Mouse (Mus musculus): ENCODE measurements at regions not wholly inside any gene's neighbourhood (a gene's known extent, or its start where the extent isn't known, plus 50 kb on each side); places are given as distances from the start of the nearest gene placed in this dataset.

DNA sequence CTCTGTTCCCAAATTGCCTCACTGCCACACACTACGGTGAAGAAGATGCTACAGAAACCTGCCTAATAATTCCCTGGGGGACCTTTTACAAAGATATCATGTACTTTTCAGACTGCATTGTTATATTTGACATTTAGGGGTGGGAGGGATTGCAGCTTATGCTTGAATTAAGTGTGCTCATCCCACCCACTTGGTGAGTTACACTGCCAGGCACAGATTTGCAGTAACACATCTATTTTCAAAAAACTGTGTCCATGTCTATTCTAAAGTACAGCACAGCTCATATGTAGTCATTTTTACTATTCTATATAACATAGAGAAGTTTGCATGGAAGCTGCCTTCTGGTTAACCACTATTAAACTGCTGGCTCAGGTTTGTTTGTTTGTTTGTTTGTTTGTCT is 404.3 kb upstream of the Xrcc4 start:
- no peak for DNase-seq (ENCODE audit: low read depth)

DNA sequence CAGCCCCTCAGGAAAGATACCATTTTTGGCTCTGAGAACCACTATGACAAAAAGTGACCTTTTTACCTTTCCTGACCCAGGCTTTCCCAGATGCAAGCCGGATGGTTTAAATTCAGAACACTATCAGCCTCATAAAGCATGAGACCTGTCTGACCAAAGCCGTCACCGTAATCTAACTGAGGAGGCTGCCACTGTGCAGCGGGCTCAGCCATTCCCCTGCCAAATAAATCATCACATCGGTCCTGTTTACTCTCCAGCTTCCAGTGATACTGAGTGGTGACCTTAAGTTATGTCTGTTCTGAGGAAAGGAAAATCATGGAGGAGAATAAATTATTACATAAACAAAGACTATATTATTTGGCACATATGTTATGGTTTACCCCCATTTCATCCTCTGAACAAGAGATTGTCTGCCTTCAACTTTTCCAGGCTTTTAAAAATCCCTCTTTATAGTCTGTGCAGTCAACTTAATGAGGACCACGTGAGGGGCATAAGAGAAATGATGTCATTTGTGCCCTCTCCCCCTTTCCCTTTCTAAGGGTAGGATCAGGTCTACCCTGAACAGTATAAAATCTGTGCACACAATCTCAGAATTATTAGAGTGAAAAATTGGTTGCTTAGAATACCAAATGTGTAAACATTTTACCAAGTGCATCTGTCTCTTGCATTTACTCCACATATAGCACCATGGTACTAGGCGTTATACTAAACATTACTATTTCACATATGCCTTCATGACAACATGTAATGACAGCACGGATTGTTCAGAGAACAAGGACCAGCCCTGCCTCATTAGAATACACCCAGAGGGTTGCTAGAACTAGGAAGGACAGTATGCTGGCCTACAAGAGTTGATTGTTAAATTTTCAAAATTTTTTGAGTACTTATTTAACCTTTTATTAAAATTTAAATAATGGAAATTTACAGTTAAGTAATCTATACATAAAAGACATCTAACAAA is 401.9 kb upstream of the Xrcc4 start:
- DNase-seq (ENCODE audit: low read depth) = no peak

DNA sequence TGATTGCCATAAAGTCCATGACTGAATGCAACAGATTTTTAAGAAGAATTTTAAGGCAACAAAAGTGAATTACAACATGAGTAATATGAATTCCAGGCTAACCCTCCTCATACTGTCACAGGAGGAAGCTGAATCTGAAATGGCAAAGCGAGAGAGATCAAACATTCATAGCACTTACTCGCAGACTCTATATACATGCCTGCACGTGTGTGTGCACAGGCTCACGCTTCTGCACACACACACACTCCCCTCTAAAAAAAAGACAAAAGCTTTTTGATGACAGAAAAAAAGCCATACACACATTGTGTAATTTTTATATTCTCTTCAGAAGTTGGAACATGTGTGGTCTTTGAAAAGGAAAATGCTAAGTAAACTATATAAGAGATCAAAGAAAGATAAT is 391.1 kb upstream of the Xrcc4 start:
- DNase-seq (ENCODE audit: low read depth) = no peak

DNA sequence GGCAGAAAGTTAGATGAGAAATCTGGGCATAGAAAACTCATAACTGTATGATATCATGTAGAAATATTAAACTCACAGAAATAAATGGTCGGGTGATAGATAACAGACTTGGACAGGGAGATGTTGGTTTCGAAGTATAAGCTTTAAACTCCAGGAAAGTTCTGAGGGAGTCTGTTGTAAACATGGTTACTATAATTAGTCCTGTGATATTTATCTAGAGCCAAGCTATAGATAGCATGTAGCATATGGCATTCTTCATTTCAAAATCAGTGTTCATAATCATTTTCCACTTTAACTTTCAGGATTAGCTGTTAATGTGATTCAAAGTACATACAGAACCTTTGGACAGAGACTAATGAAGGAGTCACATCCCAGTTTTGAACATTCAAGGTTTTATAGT is 387.5 kb upstream of the Xrcc4 start:
- no peak for DNase-seq (ENCODE audit: low read depth)

DNA sequence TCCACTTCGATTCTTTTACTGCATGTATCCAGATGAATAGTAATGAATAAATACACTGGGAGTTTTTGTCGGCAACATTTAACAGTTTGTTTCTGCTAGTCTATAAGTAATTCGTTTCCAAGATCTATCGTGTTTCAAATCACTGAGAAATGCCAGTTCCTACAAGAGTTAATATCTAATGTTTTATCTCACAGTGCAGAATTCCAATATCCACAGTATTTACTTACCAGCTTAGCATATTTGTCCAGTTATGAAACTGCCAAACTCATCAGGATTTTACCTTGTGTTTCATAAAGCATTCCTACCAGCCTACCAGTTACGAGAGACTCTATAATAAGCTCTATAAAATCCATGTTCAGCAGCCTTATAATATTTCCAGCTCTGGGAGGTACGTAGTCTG is 385.1 kb upstream of the Xrcc4 start:
- DNase-seq (ENCODE audit: low read depth) = no peak

DNA sequence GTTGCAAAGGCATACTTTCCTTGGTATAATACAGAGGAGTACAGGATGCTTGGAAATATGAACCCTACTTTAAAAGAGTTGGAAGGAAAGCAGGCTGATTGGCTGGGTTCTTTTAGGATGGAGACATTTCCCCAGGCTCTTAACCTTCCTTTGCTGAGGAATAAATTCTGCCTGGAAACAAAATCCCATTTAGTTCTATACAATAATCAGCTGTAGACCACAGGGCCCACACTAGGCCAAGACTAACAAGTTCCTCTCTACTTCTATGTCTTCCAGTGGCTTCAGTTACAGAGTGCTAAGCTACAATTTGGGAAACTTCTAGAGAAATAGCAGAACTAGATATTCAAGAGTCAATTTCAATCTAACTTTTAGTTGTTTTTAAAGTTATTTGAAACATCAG is 384.6 kb upstream of the Xrcc4 start:
- no peak for DNase-seq (ENCODE audit: low read depth)

DNA sequence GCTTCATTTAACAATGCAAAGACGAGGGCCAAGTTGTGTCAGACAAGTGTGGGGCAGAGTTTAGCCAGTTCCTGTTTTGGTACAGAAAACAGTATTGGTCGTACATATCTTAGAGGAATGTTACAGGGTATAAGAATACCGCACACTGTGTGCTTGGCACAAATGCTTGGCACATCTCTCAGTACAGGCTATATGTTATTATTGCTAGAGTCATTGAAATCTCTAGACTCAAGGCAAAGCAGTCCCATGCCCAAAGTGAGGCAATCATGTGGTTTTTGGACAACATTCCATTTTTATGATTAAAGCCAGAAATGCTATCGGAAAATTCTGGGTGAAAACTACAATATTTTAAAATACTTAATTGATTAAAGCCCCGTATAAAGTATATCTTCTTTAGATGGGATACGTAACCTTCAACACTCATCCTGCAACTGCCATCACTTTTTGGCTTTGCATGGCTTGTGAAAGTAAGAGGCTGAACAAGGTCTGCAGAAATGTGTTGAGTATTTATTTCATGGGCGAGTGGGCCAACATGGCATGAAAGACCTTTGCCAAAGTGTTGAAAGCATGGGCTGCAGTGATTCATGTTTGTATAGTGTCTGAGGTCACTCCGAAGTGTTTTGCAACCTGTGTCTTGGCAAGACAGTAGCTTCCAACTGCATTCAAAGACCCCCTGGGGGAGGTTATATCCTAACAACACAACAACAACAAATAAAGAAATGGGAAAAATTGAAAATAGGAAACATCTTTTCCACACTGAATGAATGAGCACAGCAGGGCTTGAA is 383.8 kb upstream of the Xrcc4 start:
- DNase-seq (ENCODE audit: low read depth) = peak; percentile 74

DNA sequence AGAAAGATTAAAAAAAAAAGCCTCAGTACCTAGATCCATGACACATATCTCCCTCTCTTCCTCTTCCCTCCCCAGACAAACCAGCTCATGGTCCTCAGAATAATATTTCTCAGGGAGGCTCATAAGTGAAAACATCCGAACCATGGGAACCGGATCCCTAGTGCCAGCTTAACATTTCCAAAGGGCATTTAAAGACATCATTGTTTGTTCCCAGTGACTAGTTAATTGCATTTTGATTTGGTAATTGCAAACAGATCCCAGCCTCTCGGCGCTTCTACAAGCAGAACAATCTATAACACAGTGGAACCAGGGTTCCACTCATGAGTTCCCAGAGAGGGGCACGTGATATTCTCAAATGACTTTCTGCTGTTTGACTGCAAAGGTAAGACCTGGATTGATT is 376.7 kb upstream of the Xrcc4 start:
- no peak for DNase-seq (ENCODE audit: low read depth)

DNA sequence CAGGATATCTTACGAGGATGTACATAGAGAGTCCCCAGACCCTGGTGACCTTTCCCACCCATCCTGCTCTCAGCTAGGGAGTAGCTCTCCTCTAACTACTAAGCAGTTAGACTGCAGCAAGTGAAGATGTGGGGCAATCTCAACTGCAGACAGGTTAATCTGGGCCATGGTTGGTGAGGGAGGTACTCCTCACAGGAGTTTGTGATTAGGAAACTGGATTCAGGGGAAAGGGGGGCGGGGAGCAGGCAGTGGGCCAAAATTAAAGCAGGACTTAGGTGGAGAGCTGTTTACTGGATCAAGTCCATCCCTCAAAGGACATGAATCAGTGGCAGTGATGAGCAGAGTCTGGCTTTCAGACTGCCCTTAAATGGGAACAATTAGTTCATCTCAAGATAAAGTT is 374.6 kb upstream of the Xrcc4 start:
- no peak for DNase-seq (ENCODE audit: low read depth)

DNA sequence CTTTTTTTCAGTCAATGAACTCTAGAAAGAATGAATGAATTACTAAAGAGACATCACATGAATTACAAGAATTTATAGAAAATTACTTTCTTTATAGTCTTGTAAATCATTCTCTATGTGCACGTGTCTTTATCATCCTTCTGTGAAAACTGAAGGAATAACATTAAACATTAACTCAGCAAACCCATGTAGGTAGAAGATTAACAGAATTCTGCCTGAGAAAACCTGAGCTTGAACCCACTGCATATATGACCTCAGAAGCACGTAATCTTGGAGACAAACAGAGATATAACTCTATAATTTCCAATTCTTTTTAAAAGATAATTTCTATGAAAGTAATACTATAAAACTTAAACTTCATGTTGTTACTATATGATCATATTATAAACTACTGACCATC is 374.0 kb upstream of the Xrcc4 start:
- DNase-seq (ENCODE audit: low read depth) = no peak

DNA sequence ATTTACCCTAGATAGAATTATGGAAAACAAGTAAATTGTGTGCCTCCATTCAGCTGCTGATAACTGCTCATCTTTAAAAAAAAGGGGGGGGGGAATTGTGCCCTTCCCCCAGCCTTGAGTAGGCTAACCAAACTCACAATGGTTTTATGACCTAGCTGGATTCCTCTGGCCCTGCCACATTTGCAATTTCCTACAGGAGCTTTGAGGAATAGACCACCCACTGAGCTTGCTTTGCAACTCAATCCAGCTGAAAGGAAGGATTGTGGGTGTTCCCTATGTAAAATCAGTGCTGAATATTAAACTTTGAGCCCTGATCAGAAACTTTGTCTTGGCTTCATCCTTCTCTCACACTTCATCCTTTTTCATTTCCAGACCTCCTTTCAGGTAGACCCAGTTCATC is 365.2 kb upstream of the Xrcc4 start:
- DNase-seq (ENCODE audit: low read depth) = no peak

DNA sequence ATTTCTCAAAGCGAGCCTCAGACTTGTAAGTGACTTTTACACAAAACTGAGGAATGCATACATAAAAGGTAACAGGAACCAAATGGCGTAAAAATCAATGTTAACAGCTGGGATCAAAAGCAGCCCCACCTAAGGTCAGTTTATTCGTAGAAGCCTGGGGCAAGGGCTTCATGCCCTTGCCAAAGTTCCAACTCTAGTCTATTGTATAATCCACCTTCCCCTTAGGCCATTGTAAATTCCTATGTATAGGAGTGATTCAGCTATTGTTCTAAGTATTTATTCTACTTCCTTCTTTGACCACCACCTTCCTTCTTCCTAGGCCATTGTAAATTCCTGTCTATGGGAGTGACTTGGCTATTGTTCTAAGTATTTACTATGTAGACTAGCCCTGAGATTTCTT is 337.5 kb upstream of the Xrcc4 start:
- no peak for DNase-seq (ENCODE audit: low read depth)

DNA sequence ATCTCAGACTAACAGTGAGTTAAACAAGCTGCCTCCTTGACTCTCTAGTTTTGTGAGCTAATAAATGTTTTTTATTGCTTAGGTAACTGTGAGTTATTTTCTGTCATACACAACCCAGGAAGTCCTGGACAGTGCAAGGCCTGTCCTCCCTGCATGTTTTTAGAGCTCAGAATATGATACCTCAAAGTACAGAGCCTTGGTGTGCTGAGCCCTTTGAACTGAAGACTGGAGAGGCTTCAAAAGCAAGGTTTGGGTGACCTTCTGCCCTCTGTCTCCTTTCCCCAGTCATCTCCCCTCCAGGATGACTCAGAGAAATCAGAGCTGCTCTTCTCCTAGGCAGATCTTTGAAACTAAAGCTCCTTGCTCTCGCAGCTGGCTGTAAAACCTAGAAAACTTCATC is 336.0 kb upstream of the Xrcc4 start:
- DNase-seq (ENCODE audit: low read depth) = no peak

DNA sequence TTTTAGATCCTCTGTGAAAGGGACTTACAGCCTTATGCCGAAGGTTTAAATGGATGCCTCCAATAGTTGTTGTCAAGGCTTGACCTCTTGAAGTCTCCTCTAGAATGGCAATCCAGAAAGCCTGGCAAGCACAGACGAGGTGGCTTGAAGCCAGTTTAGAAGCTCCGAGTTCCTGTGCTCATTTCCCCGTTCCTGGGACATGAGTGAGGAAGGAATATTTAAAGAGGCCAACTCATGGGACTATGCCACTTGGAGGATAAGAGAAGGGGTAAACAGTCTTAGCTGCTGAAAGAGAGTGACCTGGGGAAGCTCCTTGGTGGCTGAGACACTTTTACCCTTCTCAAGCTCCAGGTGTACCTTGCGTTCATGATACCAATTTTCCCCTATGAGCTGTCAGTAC is 335.1 kb upstream of the Xrcc4 start:
- DNase-seq (ENCODE audit: low read depth) = no peak

DNA sequence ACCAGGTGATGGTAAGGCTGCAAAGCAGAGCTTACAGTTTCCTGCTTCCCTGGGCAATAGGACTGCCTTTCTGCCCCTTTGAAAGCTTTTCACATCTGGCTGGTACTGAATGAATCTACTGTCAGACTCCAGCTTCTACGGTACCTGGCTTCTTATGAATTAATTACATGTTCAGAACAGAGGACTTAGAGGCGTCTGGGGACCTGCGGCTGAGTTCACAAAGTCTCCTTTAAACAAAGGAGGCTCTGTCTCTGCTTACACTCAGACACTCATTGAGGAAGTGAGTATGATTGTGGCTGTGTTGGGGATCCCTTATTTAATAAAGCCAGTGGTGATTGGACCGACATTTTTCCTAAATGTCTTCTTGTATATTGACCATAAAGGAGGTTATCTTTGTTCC is 331.6 kb upstream of the Xrcc4 start:
- peak; percentile 16 for DNase-seq (ENCODE audit: low read depth)

DNA sequence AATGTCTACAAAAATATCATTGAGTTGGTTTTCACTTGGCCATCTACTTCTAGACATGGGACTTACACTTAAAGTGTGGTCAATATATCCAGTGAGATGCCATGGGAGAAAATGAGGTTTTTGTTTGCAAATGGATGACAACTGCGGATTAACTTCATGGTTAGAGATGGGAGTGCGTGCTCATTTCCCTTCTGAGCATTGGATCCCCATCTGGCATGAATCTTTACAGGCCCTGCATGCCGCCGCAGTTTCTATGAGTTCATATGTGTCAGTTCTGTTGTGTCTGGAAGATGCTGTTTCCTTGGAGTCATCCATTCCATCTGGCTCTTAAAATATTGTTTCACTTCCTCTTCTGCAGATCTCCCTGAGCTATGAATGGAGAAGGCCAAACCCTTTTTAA is 315.0 kb upstream of the Xrcc4 start:
- no peak for DNase-seq (ENCODE audit: low read depth)

DNA sequence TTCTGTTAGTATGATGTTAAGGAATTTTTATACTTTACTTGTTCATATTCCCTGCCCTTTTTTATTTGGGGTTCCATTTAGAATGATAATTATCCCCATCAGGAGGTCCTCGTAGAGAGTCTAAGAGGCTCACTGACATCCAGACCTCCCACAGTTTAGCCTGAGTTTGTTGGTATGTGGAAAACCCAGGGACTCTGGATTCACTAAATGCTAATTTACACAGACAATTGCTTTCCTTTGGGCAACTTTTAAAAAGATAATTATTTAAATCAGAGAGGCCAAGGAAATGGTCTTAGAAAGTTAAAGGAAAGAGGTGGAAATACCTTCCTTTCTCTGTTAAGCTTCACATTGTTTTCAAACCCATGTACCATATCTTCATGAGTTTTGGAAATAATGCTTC is 312.7 kb upstream of the Xrcc4 start:
- DNase-seq (ENCODE audit: low read depth) = no peak

DNA sequence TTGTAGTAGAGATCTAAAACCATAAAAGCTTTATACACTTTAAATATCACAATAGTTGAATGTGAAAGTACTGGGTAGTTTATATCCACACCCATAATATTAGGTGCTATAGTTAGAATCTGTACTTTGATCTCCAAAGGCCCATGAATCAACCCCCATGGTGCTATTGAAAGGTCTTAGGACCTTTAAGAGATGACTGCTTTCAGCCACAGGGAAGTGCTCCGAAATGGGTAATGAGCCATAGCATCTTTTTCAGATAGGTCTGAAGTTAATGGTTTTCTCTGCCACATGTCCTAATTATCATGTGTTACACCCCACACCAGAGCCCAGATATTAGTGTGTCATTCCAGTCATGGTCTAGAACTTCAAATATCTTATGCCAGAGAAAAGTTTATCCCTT is 312.1 kb upstream of the Xrcc4 start:
- DNase-seq (ENCODE audit: low read depth) = no peak

DNA sequence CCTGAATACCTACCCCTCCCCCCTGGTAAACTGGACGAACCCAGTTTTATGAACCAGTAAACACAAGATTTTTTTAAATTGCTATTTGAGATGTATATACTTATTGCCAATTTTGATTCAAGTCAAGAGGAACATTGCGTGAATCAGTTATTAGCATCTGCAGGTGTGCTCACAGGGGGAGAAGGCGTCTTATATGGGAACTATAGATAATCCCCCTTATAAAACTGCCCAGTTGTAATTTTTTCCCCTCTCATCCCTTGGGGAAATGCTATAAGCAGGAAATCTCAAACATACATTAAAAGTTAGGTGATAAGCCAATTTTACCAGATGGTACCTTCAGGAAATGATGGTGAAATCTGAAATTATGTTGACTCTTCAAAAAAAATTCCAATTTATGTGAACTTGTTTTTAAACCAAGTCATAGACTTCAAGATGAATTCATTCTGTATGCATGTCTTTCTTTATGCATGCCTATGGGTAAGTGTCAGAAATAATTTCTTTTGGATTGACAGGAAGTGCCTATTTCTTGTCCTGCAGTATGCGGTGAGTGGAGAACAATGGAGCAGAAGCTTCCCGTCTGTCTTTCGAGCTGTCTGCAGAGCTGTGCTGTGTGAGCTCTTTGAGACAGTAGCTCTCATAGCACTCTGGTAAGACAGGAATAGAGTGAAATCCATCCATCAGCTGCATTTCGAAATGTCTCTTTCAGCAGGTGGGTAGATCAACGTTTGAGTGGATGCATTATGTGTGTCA is 306.0 kb upstream of the Xrcc4 start:
- DNase-seq (ENCODE audit: low read depth) = no peak

DNA sequence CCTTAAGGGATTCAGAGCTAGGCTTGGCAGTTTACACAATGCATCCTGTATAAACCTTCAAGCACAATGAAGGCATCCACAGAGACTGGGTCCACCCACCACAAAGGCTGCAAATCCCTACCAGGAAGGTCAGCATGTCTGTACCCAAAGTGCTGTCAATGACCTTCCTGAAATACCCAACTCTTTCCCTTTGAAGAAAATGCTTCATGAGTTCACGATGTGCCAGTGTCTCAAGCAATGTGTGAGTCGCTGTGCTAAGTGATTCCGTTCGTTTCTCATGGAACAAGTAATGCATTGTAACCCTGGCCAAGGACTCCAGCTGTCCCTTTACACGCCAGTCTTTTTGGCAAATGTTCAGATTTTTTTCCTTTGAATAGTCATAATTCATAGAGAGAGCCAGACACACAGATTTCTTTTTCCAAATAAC is 305.4 kb upstream of the Xrcc4 start:
- DNase-seq (ENCODE audit: low read depth) = peak; percentile 65

DNA sequence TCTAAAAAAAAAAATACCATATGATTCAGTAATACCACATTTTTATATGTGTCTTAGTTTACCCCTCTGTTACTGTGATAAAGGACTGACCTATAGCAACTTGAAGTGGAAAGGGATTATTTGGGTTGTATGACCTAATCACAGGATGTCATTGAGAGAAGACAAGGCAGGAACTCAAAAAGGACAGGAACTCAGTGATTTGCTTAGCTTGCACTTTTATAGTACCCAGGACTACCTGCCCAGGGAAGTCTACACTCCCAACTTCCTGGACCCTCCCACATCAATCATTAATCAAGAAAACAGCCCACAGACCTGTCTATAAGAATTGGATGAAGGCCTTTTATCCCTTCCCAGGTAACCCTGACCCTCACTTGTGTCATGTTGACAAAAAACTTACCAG is 303.0 kb upstream of the Xrcc4 start:
- DNase-seq (ENCODE audit: low read depth) = no peak

DNA sequence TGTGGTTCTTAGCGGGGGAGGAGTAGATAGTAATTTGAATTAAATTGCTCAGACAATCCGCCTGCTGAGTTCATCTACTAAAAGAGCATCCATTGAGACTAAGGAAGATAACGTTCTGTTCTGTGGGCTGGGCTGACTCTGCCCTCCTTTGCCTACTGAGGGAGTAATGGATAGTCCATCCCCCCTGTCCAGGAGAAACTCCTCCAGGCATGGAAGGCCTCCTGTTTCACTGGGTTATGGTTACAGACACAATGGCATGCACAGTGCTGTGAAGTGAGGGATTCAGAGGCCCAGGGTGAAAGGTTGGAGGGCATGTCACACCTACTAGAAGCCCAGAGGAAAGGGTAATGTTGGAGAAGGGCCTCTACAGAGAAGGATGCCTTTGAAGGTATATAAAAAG is 287.2 kb upstream of the Xrcc4 start:
- no peak for DNase-seq (ENCODE audit: low read depth)

DNA sequence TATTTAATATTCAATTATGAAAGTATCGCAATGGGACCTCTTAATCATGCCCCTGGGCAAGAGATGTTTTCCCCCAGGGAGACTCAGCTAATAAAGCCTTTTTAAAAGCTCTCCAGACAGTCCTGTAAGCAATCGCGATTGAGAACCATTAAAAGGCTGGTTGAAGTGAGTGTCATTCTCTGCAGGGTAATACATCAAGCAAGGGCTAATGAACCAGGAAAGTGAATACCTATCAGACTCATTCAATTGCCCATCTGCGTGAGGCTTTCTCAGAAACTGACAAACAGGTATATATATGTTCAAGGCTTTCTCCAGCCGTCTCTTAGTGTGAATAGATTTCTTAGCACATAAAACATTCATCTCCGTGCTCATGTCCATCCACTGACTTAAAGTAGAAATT is 286.8 kb upstream of the Xrcc4 start:
- DNase-seq (ENCODE audit: low read depth) = no peak
